Mouse (Mus musculus) yolk sac, embryonic 10.5 days (tissue): ENCODE data around the gene Tm9sf2.
"Not testable (repeated sequence)": the region's sequence is repeated elsewhere in the genome, so short reads cannot be mapped to it uniquely, and the experiment has no call there.

Experiments used
- DNase-seq: peaks from one replicate; pipeline ENCODE4 v3.0.0-alpha.2; 2017; ENCODE audit warnings: low spot score

The Tm9sf2 gene

DNA sequence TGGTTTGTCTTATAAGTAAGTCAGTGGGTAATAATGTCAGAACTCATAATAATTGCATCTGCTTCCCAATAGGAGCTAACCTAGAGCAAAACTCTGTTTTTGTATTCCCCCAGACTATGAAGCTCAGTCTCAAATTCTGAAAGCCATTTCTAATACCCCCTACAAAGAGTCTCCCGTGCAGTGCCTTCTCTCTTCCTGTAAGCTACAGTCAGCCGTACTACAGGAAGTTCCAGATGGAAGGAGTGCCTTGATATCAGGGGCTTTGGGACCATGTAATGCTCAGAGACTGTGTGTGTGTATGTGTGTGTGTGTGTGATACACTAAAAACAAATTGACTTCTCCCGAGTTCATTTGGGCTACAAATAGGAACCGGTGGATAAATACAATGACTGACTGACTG is 7.3 kb upstream of the Tm9sf2 start:
- DNase-seq, result no peak

DNA sequence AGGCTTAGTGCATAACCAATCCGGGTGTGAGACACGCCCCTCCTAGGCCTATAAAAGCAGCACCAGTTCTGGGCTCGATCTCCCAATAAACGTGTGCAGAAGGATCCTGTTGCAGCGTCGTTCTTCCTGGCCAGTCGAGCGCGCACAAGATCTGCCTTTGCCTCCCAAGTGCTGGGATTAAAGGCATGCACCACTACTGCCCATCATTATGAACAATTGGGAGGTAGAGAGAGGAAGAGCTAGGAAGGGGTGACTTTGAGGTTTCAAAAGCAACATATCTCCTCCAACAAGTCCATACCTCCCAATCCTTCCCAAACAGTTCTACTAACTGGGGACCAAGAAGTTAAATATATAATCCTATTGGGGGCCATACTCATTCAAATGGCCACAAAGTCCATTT is 4.9 kb upstream of the Tm9sf2 start:
- not testable (repeated sequence) for DNase-seq

DNA sequence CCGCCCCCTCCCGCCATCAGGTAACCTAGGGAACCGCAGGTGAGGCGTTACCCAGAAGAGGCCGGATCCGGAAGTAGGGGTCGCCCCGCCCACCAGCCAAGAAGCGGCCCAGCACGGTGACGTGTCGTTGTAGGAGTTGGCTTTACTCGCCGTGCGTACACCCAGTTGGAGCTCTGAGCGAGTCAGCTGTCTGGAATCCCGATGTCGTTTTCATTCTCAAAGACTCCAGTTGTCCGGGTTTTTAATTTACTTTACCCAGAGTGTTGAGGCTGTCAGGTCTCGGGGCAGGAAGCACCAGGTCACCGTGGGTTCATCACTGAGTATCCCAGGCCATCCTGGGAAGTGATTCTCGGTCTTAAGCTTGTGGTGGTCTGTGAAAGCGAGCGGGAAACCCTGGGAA is 2.0 kb upstream of the Tm9sf2 start:
- peak; percentile 98 for DNase-seq

DNA sequence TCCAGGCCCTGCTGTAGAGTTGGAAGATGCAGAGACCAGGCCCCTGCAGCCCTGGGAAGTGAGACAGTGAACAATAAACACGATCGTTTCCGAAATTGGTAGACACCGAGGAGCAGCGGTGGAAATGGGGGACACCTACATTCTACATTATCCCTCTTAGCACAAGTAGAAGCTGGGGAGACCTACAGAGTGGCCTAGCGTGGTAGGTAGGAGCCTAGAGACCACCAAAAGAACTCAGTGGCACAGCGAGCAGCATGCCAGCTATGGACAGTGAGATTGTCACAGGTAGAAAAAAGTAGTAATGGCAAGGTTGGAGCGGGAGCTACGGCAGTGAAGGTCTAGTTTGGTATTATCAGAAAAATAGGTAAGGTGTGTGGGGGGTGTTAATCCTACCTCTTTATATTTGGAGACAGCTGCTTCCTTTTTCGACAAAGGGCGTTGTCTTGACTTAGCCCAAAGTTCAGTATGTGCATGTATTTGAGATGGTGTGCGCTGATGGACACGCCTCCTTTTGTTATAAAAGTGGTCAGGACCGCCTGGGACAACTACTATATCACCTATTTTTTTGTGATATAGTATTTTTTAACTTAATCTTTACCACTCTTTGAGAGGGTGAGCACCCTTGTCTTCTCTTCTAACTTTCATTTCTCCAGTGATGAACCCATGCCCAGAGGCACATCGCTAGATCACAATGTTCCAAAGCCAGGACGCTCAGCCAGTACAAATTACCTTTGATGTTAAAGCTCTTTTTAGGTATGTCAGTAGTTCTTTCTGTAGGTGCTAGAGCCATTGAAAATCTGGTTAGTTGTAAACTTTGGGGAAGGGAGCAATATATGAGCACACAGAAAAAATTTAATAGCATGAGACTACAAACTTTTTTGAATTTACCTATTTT is 1.2 kb upstream of the Tm9sf2 start:
- DNase-seq, result no peak

DNA sequence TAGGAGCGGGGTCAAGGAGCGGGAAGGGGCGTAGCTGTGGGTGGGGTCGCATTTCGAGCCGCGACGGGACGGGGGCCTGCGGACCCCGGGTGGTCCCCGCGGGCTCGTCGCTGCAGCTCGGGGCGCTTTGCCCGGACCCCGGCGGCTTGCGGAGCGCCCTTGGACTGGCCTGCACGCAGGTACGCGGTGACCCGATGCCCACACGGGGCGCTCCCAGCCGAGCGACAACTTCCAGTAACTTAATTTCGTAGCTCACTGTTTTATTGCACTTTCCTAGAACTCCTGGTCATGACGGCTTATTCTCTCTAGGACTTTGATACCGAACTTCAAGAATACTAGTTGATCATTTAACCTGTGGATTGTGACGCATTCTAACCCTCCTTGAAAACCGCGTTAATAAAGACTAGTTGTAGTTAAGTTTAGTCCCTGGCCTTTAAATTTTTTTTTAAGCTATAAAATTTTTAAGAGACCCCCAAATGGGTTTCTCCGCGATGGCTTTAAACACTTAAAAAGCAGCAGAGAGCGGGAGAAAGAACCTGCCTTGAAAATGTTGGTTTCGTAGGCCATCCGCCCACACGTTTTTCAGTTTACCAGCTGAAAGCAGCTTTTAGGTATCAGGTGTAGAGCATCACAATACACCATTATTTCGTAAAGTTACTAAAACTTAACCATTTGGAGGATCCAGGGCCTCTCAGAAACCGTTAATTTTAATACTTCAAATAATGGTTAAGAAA is 810 bp downstream of the Tm9sf2 start:
- peak; percentile 71 for DNase-seq

DNA sequence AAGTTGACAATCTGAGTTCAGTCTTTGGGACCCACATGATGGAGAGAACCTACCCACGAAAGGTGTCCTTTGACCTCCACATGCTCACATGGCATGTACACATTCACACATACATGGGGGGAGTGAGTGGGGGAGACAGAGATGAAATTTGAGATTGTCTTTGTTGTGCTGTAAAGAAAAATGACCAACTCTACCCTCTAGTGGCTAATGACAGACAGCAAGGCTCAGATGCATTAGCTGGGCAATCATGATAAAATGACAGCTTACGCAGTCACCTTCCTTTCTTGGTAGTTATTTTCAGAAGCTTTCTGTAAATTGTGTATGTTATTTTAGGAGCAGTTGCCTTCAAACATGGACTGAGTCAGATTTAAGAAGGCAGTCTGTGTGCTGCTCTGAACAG is 4.8 kb downstream of the Tm9sf2 start:
- no peak for DNase-seq

DNA sequence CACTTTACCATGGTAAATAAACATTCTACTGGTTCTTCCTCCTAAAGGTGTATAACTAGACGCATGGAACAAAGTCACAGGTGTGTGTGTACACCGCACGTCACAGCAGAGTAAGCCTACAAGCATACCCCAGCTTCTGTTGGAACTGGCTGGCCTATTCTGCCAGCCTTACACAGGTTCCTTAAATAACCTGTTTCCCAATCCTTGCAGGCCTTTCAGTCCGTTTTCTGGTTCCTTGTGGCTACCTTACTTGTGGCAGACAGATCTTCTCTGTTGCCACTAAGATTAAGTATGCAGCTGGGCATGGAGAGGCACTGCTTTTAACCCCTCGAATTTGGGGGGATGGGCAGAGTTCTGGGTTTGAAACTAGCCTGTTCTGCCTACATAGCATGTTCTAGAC is 5.5 kb downstream of the Tm9sf2 start:
- DNase-seq, result no peak

DNA sequence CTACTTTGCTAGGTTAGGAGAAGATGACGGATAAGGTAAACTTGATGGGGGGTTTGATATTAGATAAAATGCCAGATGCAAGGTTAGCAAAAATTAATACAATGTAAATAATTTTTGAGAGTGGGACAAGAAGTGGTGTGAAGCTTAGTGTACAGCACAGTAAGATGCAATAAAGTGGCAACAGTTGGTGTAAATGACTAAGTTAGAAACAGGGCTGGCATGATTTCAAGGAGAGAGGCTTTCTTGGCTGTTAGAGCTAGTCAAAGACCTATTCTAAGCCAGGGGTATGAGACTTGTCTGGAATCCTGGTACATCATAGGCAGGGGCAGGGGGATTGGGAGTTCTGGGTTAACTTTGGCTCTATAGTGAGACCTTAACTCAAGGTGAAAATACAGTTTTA is 9.4 kb downstream of the Tm9sf2 start:
- no peak for DNase-seq

DNA sequence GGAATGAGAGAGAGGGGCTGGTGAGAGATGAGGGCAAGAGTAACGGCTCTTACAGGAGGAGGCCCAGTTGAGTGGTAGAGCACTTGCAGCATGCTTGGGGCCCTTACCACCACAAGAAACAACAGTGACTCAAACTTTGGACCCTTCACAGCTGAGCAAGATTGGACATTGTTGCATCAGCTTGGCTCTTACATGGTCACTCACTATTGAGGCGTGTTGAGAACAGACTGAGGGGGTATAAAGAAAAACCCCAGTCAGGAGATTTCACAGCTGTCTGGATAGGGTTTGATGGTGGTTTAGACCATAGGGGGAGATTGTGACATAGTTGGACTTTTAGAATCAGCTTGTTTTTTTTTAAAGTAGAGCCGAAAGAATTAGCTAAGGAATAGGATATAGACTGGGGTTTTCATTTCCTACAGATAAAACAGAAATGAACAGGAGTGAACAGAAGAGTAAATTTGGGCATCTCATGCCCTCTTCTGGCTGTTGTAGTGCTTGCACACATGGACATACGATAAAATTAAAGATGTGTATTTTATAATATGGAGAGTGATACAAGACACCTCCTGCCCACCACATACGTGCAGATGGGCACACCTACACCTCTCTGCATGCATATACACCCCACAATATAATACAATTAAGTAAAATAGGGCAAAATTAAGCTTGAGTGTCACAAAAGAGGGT is 23.4 kb downstream of the Tm9sf2 start:
- peak; percentile 50 for DNase-seq

DNA sequence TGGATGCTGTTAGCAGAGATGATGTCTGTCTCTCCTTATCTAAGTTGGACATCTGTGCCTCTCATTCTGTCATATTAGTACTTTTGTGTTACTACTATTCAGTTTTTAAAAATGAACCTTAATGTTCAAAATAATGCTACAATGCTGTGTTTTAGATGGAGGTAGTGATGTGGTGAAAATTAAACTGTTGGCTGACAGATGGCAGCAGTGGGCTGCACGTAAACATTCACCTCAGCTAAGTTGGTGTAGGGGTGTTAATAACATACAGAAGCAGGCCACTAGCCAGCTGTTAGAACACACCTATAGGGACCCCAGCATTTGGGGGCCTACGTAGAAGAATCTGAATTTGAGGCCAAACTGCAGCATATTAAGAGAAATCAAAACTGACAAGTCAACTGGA is 24.8 kb downstream of the Tm9sf2 start:
- no peak for DNase-seq

DNA sequence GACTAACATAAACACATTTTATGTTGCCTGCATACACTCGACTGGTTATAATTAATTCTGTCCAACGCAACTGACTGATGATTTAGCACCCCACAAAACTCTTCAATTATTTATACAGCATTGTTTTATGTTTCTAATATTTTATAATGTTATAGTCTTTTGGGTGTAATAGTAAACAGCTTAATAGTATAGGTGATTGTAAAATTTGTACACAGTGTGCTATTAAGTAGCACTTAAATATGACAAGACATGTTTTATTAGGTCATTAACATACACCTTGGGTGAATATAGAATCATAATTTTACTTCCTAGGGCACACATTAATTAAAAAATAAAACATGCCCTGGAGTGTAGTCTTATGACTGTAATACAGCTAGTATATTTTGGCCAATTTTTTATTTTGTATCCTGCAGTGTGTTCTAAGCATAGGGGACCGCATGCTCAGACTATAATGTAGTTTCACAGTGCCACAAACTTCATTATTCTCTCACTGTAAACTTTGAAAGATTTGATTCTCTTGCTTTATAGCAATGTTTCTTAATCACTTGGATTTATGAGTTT is 29.6 kb downstream of the Tm9sf2 start:
- no peak for DNase-seq

DNA sequence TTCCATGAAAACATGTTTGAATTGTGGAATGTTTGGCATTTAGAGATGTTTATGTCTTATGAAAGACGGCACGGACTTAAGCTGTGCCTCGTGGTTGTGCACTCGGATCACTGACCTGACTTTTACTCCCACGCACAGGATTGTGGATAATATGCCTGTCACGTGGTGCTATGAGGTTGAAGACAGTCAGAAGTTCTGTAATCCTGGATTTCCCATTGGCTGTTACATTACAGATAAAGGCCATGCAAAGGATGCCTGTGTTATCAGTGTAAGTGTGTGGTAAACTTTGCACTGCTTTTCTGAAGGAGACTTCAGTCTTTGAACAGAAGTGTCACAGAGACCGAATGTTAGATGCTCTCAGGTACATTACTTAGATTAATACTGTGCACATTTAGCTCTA is 30.4 kb downstream of the Tm9sf2 start:
- no peak for DNase-seq

DNA sequence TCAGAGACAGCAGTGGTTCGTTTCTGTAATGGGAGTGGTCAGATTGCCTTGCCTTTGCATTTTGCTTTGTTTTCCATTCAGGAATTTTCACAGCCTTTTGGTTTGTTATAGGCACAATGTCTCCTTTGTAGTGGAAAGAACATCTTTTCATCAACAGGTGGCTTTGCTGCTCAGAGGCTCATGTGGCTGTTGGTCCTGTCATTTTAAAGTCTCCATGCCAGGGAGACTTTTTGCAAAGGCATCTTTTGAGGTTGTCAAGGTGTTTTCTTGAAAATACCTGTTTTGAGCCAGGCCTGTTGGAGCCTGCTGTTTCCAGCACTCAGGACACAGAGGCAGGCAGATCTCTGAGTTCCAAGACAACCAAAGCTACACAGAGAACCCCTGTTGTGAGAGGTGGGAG is 33.3 kb downstream of the Tm9sf2 start:
- DNase-seq, result no peak

DNA sequence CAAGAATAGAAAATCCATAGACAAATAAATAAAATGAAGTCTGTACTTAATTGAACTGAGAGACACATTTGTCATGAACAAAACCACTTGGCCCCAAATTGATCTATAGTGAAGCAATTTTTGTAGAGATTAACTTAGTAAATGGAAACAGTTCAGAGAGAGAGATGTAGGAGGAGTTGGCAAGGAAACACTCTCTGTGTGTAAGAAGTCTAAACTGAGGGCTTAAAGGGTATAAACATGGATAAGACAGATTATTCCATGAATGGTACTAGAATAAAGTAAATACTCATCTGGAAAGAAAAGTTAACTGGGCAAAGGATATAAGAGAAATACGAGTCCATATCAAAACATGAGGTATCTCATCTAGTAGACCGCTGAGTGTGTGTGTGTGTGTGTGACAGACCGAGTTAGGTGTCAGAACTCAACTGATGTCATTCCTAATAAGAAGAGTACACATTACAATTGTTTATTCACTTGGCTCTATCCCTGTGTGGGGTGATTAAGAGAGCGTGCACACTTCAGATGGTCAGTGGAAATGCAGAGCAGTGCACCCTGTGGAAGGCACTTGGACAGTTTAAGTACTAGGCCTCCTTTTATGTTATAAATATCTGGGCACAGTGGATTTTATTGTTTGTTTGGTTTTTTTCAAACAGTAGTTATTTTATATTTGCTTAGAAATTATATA is 36.9 kb downstream of the Tm9sf2 start:
- DNase-seq, result no peak

DNA sequence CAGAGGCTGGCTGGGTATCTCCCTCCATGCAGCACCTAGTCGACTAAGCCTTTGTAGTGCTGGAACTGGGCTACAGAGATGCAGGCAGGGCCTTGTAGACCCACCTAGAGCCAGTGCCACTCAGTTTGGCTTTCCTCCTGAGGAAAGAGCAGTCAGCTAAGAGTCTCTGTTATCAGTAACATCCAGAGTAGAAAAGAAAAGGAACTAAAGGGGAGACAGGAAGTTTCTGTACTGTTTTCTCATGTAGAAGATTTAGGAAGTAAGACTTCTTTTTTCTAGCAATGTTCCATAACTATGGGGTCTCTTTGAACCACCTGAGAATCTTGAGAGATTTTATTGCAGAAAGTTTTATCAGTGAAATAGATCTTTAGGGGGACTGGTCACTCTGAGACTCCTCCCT is 38.5 kb downstream of the Tm9sf2 start:
- no peak for DNase-seq

DNA sequence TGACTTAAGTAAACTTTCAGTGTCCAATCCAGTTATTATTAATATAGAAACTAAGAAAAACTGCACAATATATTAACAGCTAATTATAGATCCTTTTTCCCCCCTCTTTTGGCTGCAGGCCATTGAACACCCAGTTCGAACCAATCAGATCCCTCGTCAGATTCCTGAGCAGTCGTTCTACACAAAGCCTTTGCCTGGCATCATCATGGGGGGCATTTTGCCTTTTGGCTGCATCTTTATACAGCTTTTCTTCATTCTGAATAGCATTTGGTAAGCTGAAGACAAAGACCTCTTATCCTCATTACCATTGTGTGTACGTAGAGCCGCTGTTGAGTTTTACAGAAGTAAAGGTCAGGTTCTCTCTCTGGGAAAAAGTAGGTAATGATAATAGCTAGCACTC is 43.8 kb downstream of the Tm9sf2 start:
- DNase-seq, result no peak

DNA sequence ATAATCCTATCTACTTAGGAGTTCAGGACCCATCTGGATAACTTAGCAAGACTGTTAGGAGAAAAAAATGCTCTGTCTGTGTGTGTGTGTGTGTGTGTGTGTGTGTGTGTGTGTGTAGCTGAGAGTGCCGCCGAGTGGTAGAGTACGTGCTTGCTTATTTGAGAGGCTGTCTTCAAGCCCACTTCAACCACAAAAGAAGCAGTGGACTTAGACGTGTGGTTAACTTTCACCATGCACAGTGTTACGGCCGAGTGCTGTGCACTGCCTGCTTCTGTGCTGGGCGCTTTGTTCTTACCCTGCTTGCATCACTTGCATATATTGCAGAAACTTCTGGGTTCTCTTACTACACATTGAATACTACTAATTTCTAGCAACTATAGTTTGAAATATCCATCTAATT is 50.9 kb downstream of the Tm9sf2 start:
- DNase-seq, result no peak

DNA sequence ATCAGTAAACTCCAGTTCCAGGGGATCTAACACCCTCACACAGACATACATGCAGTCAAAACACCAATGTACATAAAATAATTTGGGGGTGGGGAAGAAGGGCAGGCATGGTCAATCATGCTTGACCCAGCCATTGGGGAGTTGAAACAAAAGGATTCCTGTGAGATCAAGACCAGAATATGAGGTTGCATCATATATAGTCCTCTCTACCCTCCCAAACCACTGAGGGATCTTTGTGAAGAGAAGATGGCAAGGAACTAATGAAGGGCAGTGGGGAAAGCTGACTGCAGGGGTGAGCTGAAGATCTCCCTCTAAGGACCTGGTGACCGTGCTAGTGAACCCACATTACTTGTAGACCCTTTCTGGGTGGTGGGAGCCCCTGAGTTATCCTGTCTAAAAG is 54.1 kb downstream of the Tm9sf2 start:
- DNase-seq, result no peak

DNA sequence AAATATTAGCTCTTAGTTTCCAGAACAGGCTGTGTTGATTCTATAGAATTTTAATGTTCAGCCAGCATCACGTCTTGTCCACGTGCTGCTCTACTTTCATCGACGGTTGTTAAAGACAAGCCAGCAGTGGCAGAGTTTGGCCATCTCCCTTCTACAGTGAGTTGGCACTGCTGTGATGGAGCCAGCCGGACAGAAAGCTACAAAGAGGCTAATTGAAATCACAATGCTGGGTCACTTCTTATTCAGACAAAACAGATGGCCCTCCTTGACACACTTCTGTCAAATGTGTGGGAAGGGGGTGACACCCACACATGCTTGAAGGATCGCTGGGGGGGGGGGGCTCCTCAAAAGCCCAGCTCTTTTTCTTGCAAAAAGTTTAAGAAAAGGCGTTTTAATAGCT is 62.1 kb downstream of the Tm9sf2 start:
- DNase-seq, result no peak

DNA sequence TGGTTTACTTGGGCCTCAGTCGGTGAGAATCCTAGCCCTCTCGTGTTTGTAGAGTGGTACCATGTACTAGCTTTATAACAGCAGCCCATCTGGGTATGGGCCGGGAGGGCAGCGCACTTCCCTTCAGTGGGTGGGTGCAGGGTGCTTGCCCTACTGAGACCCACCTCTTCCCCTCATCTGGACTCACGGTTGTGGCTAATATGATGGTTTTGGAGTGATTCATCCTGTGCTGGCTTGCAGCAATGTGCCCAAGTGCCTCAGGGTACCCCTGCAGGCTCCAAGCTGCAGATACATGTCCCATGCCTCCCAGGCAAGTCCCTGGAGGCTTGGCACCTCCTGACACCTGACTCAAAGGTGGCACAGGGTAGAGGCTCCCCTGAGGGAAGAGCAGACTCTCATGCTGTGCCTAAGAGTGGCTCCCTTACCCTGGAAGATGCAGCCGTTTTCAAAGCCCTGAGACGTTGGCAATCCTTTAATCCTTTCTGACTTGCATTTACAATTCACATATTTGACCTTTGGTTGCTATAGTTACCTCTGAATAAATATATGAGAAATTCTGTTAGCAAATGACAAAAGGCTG is 63.5 kb downstream of the Tm9sf2 start:
- no peak for DNase-seq

DNA sequence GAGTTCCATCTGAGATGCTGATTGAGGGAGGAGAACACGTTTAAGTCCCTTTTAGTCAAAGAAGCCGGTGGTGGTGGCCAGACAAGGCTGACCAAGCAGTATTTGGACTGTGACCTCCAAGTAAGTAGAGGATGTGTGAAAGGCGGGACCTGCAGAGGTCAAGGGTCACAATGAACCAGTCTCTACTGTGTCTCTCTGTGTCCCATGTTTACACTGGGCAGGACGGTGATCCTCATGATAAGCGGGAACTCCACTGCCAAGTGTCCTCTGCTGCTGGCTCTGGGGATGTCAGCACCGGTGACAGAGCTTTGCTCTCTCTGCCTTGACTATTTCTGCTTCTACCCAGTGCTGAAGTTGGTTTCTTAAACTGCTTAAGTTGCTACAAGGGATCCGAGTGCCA is 64.2 kb downstream of the Tm9sf2 start:
- peak; percentile 80 for DNase-seq
